Mouse (Mus musculus) midbrain, embryonic 12.5 days (tissue): ENCODE measurements around the gene Ap3d1. TPM values are rescaled to one million over a fixed set of nuclear protein-coding genes. Genes with fewer than 3 reads are reported as not detected.

Experiments used
- ATAC-seq: fragments of 200-750 bp; cut with Nextera tagmentation; 2 replicates; pipeline ENCODE4 v1.8.0; 2017; ENCODE audit warnings: low read depth, moderate TSS enrichment, moderate library complexity; ENCODE audit not compliant: low FRiP score
- H3K27ac ChIP-seq: fragments of 300-500 bp; sonication (generic); replicated peaks from 2 replicates; pipeline ENCODE4 v1.5.1; 2016; ENCODE audit warnings: mild to moderate bottlenecking
- H3K27me3 ChIP-seq: fragments of 300-500 bp; sonication (generic); 2 replicates; pipeline ENCODE4 v1.6.1; 2016; ENCODE audit warnings: mild to moderate bottlenecking
- H3K36me3 ChIP-seq: fragments of 300-500 bp; sonication (generic); 2 replicates; pipeline ENCODE4 v1.6.1; 2016
- H3K4me1 ChIP-seq: fragments of 300-500 bp; sonication (generic); 2 replicates; pipeline ENCODE4 v1.6.1; 2016
- H3K4me2 ChIP-seq: fragments of 300-500 bp; sonication (generic); replicated peaks from 2 replicates; pipeline ENCODE4 v1.6.1; 2016; ENCODE audit warnings: mild to moderate bottlenecking, moderate library complexity
- H3K4me3 ChIP-seq: fragments of 300-500 bp; sonication (generic); 2 replicates; pipeline ENCODE4 v1.5.1; 2016; ENCODE audit warnings: mild to moderate bottlenecking
- H3K9ac ChIP-seq: fragments of 300-500 bp; sonication (generic); replicated peaks from 2 replicates; pipeline ENCODE4 v1.6.1; 2016; ENCODE audit warnings: mild to moderate bottlenecking, moderate library complexity
- H3K9me3 ChIP-seq: fragments of 300-500 bp; sonication (generic); 2 replicates; pipeline ENCODE4 v1.6.1; 2016; ENCODE audit warnings: mild to moderate bottlenecking
- WGBS: fragments of 180-500 bp; shearing (Covaris S2); methylation state at CpG from one replicate; pipeline ENCODE4 v1.1.7; 2016; 5-methylcytosine and 5-hydroxymethylcytosine counted together
- polyA plus RNA-seq: library from polyadenylated mRNA; unstranded; fragments of >200 nt; fragmentation: Nextera tagmentation; extraction: Ambion mirVana; gene quantifications from 2 replicates; pipeline ENCODE4 v1.2.1, GENCODE M21; 2016

Gene Ap3d1
- polyA plus RNA-seq, 1 experiment from 2014 or later, result 99.1 TPM

DNA sequence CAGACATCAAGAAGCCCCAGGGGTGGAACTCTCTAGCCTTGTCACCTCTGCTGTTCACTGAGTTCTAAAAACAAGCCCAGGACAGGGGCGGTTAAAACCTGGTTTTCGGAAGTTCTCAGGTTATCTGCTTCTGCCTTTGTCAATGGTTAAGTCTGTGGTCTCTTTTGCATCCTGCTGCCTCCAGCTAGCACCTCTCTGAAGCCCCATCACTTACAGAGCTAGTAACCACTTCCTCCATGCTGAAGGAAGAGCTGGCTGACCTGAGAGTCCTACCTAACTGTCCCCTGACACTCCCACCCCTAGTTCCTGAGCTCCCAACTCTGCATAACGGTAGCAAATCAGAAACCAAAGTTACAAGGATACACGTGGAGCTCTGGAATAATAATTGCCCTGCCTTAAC, 41.3 kb downstream of the Ap3d1 start:
- Histone ChIP-seq H3K9ac (peak overlapping the region; percentile 58; the same call in 1 of the 2 replicates), H3K4me2 (peak overlapping the region; percentile 66), H3K4me3 (peak overlapping the region; percentile 60), H3K4me1 (peaks cover 30% of the 10 kb centered on the region), H3K36me3 (peaks cover 16% of the 10 kb centered on the region; the same call in 1 of the 2 replicates), H3K27me3 (no peaks in the 10 kb centered on the region), H3K9me3 (no peaks in the 10 kb centered on the region), H3K27ac (no peak overlapping the region; the same call in 1 of the 2 replicates)
- 49% methylated on average over 4 of the region's 4 CpGs for WGBS
- no peak for ATAC-seq

DNA sequence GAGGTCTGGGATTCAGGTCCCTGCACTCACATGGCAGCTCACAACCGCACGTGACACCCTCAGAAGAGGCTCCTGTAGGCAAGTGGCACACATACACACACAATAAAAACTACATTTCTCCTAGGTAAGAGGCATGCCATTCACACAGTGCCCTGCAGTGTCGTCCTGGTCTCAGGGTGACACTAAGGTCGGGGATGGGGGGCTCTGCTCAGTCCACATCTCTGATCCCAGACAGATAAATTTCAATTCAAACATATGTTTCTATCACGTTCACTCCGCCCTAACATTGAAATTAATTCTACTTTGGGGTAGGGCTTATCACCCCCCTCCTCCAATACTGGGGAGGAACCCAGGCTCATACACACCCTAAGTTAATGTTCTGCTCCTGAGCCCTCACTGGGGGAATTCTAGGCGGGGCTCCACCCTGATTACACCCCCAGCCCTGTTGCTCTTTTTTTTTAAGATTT, 42.0 kb downstream of the Ap3d1 start:
- Histone ChIP-seq H3K27me3 (no peaks in the 10 kb centered on the region), H3K36me3 (peaks cover 12% of the 10 kb centered on the region; the same call in 1 of the 2 replicates), H3K4me1 (peaks cover 30% of the 10 kb centered on the region), H3K4me3 (no peak overlapping the region), H3K27ac (no peak overlapping the region), H3K4me2 (peak overlapping the region; percentile 66), H3K9ac (no peak overlapping the region; the same call in 1 of the 2 replicates), H3K9me3 (no peaks in the 10 kb centered on the region)
- WGBS, result 91% methylated on average over 7 of the region's 7 CpGs
- ATAC-seq, result no peak

DNA sequence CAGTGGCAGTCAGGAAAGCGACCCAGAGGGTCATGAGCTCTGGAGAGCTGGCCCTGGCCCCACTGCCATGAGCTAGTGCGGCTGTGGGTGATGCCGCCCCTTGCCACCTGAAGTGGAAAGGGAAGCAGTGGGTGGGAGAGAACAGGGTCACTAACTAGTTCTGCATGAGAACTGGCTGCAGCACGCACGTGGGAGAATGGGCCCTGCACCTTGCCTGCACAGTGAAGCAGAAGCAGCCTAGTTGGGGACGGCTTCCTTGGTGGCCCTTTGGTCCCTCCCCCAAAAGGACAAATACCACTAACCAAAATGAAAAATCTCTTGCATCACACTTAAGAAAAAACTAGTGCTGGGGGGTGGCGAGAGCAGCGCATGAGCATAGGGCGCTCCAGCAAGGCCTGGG, 43.5 kb downstream of the Ap3d1 start:
- H3K9ac ChIP-seq, result 0 out of 2 replicates have a peak overlapping the region, but pooled peaks have one; percentile 20
- no peak overlapping the region for H3K27ac ChIP-seq
- no peak overlapping the region for H3K4me3 ChIP-seq
- peaks cover 27% of the 10 kb centered on the region for H3K36me3 ChIP-seq
- no peak for ATAC-seq
- no peak overlapping the region for H3K4me2 ChIP-seq
- no peaks in the 10 kb centered on the region for H3K9me3 ChIP-seq
- no peaks in the 10 kb centered on the region for H3K27me3 ChIP-seq
- H3K4me1 ChIP-seq, result peaks cover 28% of the 10 kb centered on the region
- 94% methylated on average over 9 of the region's 9 CpGs for WGBS

DNA sequence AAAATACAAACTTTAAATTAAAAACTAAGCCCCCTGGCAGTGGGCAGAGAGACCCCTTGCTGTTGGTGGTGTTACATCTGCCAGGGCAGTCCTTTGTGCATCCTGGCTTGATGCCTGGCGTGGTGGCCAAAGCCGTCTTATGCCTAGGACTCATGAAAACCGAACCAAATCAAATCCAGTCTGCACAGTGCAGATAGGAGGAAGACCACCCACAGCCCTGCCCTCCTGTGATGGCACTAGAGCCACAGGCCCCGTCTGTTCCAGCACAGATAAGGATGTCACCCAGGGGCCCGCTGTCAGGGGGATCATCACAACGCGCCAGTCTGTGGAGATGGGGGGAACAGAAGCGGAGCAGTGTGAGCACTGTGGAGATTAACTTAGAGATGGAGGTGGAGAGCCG, 44.3 kb downstream of the Ap3d1 start:
- no peaks in the 10 kb centered on the region for H3K27me3 ChIP-seq
- H3K36me3 ChIP-seq, result peaks cover 34% of the 10 kb centered on the region
- H3K9me3 ChIP-seq, result no peaks in the 10 kb centered on the region
- H3K27ac ChIP-seq, result no peak overlapping the region
- no peak overlapping the region for H3K4me3 ChIP-seq
- ATAC-seq, result no peak
- no peak overlapping the region for H3K9ac ChIP-seq
- WGBS, result 77% methylated on average over 9 of the region's 9 CpGs
- peaks cover 20% of the 10 kb centered on the region for H3K4me1 ChIP-seq
- no peak overlapping the region for H3K4me2 ChIP-seq

DNA sequence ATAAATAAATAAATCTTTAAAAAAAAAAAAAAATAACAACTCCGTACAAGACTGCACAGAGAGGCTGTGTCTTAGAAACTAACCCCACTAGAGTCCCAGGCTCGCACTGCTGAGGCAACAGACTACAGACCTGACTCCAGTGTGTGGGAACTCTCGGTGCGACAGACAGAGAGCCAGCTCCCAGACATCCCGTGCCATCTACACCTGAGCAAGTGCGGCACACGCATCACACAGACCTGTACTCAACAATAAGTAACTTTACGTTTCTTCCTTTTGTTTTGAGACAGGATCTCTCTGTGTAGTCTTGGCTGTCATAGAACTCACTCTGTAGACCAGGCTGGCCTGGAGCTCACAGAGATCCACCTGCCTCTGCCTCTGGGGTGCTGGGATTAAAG, 44.7 kb downstream of the Ap3d1 start:
- H3K4me3 ChIP-seq, result no peak overlapping the region
- H3K36me3 ChIP-seq, result peaks cover 36% of the 10 kb centered on the region
- no peak overlapping the region for H3K4me2 ChIP-seq
- ATAC-seq, result no peak
- peaks cover 17% of the 10 kb centered on the region for H3K4me1 ChIP-seq
- H3K27ac ChIP-seq, result no peak overlapping the region
- no peaks in the 10 kb centered on the region for H3K9me3 ChIP-seq
- no peaks in the 10 kb centered on the region for H3K27me3 ChIP-seq
- H3K9ac ChIP-seq, result no peak overlapping the region
- 90% methylated on average over 8 of the region's 8 CpGs for WGBS

DNA sequence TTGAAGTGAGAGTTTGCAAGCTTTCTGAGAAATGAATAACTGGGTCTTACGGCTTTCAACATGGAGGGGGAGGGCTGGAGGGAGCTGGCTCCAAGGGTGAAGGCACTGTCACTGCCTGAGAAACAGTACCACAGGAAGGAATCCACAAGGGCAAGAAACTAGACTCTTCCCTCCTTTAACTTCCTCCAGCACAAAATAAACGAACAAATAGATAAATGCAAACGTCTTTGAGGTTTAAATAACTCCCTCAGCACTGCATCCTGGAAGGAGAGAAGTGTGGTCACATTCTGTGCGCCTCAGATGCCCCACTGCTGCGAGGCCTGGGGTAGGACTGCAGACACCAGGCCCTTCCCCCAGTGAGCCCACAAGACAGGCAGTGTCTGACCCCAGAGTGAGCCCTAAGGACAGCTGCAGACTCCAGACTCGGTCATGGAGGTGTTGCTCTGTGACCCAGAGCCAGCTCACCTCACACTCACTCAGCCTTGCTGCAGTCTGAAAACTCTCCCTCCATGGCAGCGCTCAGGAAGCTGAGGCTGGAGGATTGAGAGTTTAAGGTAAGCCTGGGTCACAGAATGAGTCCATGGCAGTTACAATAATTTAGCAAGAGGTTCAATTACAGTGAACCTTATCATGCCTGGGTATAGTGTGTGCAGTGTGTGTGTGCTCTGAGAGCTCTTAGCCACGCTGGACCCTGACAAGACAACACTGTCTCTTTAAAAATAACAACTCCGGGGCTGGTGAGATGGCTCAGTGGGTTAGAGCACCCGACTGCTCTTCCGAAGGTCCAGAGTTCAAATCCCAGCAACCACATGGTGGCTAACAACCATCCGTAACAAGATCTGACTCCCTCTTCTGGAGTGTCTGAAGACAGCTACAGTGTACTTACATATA, 45.3 kb downstream of the Ap3d1 start:
- H3K4me3 ChIP-seq, result no peak overlapping the region
- no peak for ATAC-seq
- 75% methylated on average over 11 of the region's 12 CpGs for WGBS
- H3K4me2 ChIP-seq, result no peak overlapping the region
- no peak overlapping the region for H3K27ac ChIP-seq
- peaks cover 17% of the 10 kb centered on the region for H3K4me1 ChIP-seq
- 0 out of 2 replicates have a peak overlapping the region, but pooled peaks have one; percentile 1 for H3K9ac ChIP-seq
- peaks cover 36% of the 10 kb centered on the region for H3K36me3 ChIP-seq
- H3K9me3 ChIP-seq, result no peaks in the 10 kb centered on the region
- no peaks in the 10 kb centered on the region for H3K27me3 ChIP-seq

DNA sequence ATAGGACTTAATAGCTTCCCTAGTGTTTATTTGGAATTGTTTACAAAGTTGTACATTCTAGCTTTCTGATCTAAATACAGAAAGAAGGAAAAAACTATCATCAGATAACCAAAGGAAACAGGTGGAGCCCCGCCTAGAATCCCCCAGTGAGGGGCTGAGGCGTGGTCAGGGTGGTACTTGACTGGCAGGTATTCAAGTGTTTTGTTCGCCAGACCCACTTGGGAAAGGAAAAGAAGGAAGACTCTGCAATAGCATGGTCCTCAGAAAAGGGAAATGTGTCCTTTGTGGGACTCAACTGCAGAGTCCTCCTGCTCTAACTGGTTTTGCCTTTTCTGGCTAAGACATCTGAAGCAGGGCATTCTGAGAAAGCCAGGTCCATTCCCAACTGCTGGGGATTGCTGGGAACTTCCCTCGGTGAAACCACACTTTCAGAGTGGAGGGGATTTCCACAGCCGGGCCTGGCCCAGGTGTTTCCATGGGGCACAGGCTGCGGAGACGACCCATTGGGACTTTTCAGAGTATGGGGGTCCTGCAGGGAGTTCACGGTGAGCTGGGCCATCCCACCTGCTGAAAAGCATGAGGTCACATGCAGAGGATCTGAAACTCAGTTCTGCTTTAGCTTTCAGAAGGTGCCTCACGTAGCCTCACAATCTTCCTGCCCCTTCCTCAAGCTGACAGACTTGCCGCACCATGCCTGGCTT, 46.1 kb downstream of the Ap3d1 start:
- Histone ChIP-seq H3K9ac (no peak overlapping the region), H3K36me3 (peaks cover 40% of the 10 kb centered on the region), H3K9me3 (no peaks in the 10 kb centered on the region), H3K27me3 (no peaks in the 10 kb centered on the region), H3K4me3 (no peak overlapping the region), H3K4me1 (peaks cover 12% of the 10 kb centered on the region), H3K27ac (no peak overlapping the region), H3K4me2 (no peak overlapping the region)
- 77% methylated on average over 10 of the region's 10 CpGs for WGBS
- no peak for ATAC-seq

DNA sequence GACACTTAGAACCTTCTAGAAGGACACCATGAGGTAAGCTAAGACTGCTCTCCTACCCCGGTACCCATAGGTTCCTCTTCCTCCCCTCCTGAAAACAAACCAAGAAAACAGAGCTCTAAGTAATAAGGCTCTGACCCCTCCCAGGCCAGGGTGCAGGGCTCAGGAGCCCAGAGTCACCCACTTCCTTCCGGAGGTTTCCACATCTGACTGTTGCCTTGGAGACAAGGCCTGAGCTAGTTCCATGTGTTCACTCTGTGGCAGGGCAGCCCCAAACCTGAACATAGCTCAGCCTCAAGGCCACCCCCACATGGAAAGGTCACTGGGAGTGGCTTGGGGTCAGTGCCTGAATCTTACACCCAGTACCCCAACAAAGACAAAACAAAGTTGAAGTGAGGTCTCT, 46.9 kb downstream of the Ap3d1 start:
- Histone ChIP-seq H3K27me3 (no peaks in the 10 kb centered on the region), H3K9ac (no peak overlapping the region), H3K4me1 (peaks cover 4% of the 10 kb centered on the region; the same call in 1 of the 2 replicates), H3K4me2 (no peak overlapping the region), H3K27ac (no peak overlapping the region), H3K9me3 (no peaks in the 10 kb centered on the region), H3K4me3 (no peak overlapping the region), H3K36me3 (peaks cover 47% of the 10 kb centered on the region)
- ATAC-seq, result no peak
- 89% methylated on average over 2 of the region's 2 CpGs for WGBS

DNA sequence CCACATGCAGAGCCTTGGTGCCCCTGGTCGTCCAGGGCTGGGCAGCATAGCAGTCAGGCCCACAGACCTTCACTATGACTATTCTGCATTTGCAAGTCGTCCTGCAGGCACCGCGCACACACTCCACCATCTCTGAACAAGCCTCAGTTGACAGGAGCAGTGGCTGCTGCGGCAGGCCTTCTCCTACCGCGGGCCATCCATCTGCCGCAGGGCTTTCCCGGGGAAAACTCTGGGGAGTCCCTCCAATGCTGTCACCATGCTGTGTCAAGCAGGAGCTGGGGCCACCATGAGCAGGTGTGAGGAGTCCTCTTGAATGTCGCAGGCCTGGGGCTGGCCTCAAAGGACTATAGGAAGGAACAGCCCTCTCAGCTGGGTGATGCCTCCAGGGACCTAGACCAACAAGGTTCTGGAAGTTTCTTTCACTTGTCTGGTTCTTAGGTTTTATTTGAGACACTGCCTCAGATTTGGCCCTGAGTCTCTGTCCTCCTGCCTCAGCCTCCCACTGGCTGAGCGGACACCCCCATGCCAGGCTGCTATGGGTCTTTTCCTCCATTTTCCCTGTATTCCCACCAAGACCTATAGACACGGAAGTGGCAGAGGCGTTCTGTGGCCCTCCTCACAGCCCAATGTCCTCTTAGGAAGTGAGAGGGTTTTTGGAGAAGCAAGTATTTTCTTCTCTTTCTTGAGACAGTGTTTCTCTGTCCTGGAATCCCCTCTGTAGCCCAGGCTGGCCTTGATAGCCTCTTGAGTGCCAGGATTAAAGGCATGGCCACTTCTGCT, 47.7 kb downstream of the Ap3d1 start:
- Histone ChIP-seq H3K4me3 (no peak overlapping the region), H3K9me3 (no peaks in the 10 kb centered on the region), H3K36me3 (peaks cover 56% of the 10 kb centered on the region), H3K27ac (no peak overlapping the region), H3K4me1 (no peaks in the 10 kb centered on the region; the same call in 1 of the 2 replicates), H3K9ac (no peak overlapping the region), H3K4me2 (no peak overlapping the region), H3K27me3 (no peaks in the 10 kb centered on the region)
- 88% methylated on average over 13 of the region's 13 CpGs for WGBS
- no peak for ATAC-seq

DNA sequence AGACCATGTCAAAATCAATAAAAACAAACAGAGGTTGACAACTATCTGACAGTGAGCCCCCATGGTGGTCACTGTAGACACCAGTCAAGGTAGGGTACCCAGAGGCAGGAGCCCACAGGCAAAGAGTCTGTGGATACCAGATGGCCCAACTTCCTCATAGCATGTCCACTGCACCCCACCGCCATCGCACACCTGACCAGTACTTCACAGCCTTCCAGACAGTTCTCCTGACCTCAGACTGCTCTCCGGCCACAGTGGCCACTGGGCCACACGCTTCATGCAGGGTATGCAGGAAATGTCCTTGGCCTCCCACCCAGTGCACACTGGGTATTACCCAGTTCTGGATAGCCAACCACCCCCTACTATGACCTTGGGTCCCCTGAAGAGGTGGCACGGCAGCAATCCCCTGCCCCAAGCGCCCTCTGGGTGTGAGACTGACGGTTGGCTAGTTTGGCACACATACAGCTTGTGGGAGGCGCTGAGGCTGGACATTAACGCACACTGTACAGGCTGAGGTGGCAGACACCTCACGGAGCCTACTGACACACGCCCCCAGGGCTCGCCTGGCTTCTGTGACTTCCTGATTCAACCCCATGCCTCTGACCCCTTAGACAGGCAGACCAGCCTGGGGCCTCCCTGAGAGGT, 48.5 kb downstream of the Ap3d1 start:
- Histone ChIP-seq H3K36me3 (peaks cover 55% of the 10 kb centered on the region), H3K4me3 (no peak overlapping the region), H3K4me1 (no peaks in the 10 kb centered on the region; the same call in 1 of the 2 replicates), H3K9ac (no peak overlapping the region), H3K27ac (no peak overlapping the region), H3K9me3 (no peaks in the 10 kb centered on the region), H3K27me3 (no peaks in the 10 kb centered on the region), H3K4me2 (no peak overlapping the region)
- no peak for ATAC-seq
- WGBS, result 94% methylated on average over 12 of the region's 12 CpGs
